Mouse (Mus musculus): ENCODE measurements at regions not wholly inside any gene's neighbourhood (a gene's known extent, or its start where the extent isn't known, plus 50 kb on each side); places are given as distances from the start of the nearest gene placed in this dataset.

GRCm38 (mm10) chr12:27499276-27499675 lies 156.9 kb upstream of the Sox11 start:
- Histone ChIP-seq H3K4me1 (peaks cover 27% of the 10 kb centered on the region), H3K36me3 (no peaks in the 10 kb centered on the region), H3K4me3 (no peak overlapping the region), H3K4me2 (replicated peaks) (no peak overlapping the region), H3K9ac (no peak overlapping the region), H3K27me3 (no peaks in the 10 kb centered on the region), H3K9me3 (no peaks in the 10 kb centered on the region), H3K27ac (no peak overlapping the region)
- ATAC-seq (ENCODE audit: low FRiP score, low read depth) = no peak
- 61% methylated on average over 2 of the region's 2 CpGs for WGBS

- Histone ChIP-seq H3K9me3 (no peaks in the 10 kb centered on the region), H3K4me2 (replicated peaks) (no peak overlapping the region), H3K9ac (no peak overlapping the region), H3K4me3 (no peak overlapping the region), H3K36me3 (no peaks in the 10 kb centered on the region), H3K4me1 (peaks cover 20% of the 10 kb centered on the region), H3K27ac (no peak overlapping the region), H3K27me3 (no peaks in the 10 kb centered on the region)
- 64% methylated on average over 6 of the region's 6 CpGs for WGBS
- ATAC-seq (ENCODE audit: low FRiP score, low read depth) = no peak
These were observed 154.6 kb upstream of the Sox11 start for GRCm38 (mm10) chr12:27496826-27497557.

DNA sequence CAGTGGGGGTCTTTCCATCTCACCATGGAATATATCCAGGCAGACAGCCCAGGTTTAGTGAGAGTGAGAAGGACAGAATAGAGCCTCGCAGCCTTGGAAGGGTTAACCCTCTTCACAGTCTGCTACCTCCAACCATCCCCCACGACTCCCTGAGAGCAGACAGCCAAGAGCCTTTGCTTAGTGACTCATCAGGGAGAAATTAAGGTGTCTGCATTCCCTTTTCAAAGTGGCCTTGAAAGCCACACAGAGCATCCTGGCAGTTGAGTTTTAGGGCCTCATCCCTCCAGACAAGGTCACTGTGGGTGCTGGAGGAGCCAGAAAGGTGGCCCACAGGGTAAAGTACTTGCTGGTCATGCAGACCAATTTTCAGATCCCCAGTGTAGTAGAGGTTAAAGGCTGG lies 149.9 kb upstream of the Sox11 start:
- Histone ChIP-seq H3K9ac (no peak overlapping the region), H3K36me3 (no peaks in the 10 kb centered on the region), H3K27ac (no peak overlapping the region), H3K4me2 (replicated peaks) (no peak overlapping the region), H3K4me1 (peaks cover 11% of the 10 kb centered on the region), H3K27me3 (no peaks in the 10 kb centered on the region), H3K4me3 (no peak overlapping the region), H3K9me3 (no peaks in the 10 kb centered on the region)
- ATAC-seq (ENCODE audit: low FRiP score, low read depth) = no peak
- 15% methylated on average over 2 of the region's 2 CpGs for WGBS

DNA sequence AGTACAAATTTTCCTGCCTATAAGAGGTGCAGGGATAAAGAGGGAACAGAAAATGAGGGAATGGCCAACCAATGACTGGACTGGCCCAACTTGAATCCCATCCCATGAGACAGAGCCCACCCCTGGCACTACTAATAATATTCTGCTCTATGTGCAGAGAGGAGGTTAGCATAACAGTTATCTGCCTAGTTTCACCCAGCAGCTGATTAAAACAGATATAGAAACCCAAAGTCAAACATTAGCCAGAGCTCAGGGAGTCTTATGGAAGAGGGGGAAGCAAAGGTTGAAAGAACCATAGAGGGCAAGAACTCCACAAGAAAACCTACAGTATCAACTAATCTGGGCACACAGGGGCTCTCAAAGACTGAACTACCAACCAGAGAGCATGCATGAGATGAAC lies 138.9 kb upstream of the Sox11 start:
- Histone ChIP-seq H3K36me3 (no peaks in the 10 kb centered on the region), H3K9ac (no peak overlapping the region), H3K27me3 (no peaks in the 10 kb centered on the region), H3K9me3 (no peaks in the 10 kb centered on the region), H3K4me2 (replicated peaks) (no peak overlapping the region), H3K4me1 (peaks cover 9% of the 10 kb centered on the region), H3K4me3 (no peak overlapping the region), H3K27ac (no peak overlapping the region)
- no peak for ATAC-seq (ENCODE audit: low FRiP score, low read depth)

- Histone ChIP-seq H3K4me1 (peaks cover 13% of the 10 kb centered on the region), H3K4me2 (replicated peaks) (no peak overlapping the region), H3K9ac (no peak overlapping the region), H3K27me3 (no peaks in the 10 kb centered on the region), H3K4me3 (no peak overlapping the region), H3K36me3 (no peaks in the 10 kb centered on the region), H3K27ac (no peak overlapping the region), H3K9me3 (no peaks in the 10 kb centered on the region)
- WGBS = 85% methylated on average over 7 of the region's 7 CpGs
- ATAC-seq (ENCODE audit: low FRiP score, low read depth) = no peak
These were observed 137.2 kb upstream of the Sox11 start for GRCm38 (mm10) chr12:27479601-27480001.

- peaks cover 43% of the 10 kb centered on the region for H3K4me1 ChIP-seq
- no peak overlapping the region for H3K4me3 ChIP-seq
- H3K9ac ChIP-seq = no peak overlapping the region
- 29% methylated on average over 4 of the region's 4 CpGs for WGBS
- no peak overlapping the region; the same call in 1 of the 2 replicates for H3K27ac ChIP-seq
- no peaks in the 10 kb centered on the region for H3K9me3 ChIP-seq
- no peaks in the 10 kb centered on the region for H3K36me3 ChIP-seq
- H3K4me2 ChIP-seq (replicated peaks) = no peak overlapping the region
- ATAC-seq (ENCODE audit: low FRiP score, low read depth) = no peak
- H3K27me3 ChIP-seq = no peaks in the 10 kb centered on the region
These were observed 132.3 kb upstream of the Sox11 start for GRCm38 (mm10) chr12:27474631-27475030.

DNA sequence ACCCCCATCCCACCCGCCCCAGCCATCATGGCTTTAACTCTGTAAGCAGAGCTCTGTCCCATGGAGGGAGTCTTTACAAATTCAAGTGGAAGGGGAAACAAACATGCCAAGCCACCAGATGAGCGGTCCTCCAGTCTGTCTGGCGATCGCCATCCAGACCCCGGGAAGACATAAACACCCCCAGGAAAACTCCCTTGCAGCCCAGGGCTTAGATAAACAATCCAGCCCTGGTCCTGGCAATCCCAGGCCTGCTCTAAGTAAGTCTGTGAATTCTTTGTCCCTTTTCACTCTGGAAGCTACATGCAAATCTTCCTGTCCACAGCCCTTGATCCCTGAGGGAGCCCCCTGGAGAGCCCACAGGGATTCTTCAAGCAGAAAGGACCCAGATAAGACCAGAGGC lies 129.2 kb upstream of the Sox11 start:
- H3K4me2 ChIP-seq (replicated peaks) = no peak overlapping the region
- H3K4me1 ChIP-seq = peaks cover 55% of the 10 kb centered on the region
- H3K36me3 ChIP-seq = no peaks in the 10 kb centered on the region
- H3K27me3 ChIP-seq = no peaks in the 10 kb centered on the region
- WGBS = 24% methylated on average over 5 of the region's 5 CpGs
- no peaks in the 10 kb centered on the region for H3K9me3 ChIP-seq
- H3K27ac ChIP-seq = no peak overlapping the region
- no peak overlapping the region for H3K9ac ChIP-seq
- no peak overlapping the region for H3K4me3 ChIP-seq
- ATAC-seq (ENCODE audit: low FRiP score, low read depth) = no peak

DNA sequence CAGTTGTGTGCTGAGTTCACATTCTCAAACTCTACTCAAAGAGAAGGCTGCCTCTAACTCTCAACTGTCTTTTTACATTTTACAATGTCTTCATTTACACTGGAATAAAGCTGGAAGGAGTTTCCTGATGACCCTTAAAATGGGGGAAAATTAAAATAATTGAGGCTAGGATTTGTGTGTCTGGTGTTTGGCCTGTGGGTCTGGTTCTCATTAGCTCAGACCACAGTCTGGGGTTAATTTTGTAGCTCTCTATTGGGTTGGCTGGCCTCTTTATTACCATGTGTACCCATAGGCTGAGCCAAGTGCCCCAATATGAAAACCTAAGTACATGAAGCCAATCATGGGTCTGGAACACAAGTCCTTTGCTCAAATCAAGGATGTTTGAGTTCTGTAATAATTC lies 128.0 kb upstream of the Sox11 start:
- no peaks in the 10 kb centered on the region for H3K9me3 ChIP-seq
- no peaks in the 10 kb centered on the region for H3K27me3 ChIP-seq
- no peak for ATAC-seq (ENCODE audit: low FRiP score, low read depth)
- no peak overlapping the region for H3K4me3 ChIP-seq
- no peaks in the 10 kb centered on the region for H3K36me3 ChIP-seq
- no peak overlapping the region for H3K4me2 ChIP-seq (replicated peaks)
- H3K4me1 ChIP-seq = peaks cover 66% of the 10 kb centered on the region
- H3K27ac ChIP-seq = no peak overlapping the region
- no peak overlapping the region for H3K9ac ChIP-seq

DNA sequence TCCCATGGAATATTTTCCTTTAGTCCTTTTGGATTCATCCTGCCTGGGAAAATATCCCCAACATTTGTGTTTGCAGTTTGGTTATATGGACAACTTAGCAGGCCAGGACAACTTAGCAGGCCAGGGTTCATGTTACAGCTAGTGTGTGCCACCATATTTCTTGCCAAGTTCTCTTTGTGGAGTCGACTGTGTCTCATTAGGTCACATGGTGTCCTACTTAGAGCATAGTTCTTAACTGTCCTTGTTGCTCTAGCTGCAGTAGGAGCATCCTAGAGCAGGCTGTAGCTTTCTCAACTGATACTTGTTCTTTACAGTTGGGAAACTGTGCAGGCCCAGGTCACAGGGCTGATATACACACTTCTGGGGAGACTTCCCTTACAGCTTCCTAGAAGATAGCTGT lies 126.4 kb upstream of the Sox11 start:
- H3K9ac ChIP-seq = no peak overlapping the region
- H3K9me3 ChIP-seq = no peaks in the 10 kb centered on the region
- H3K4me2 ChIP-seq (replicated peaks) = no peak overlapping the region
- H3K27me3 ChIP-seq = no peaks in the 10 kb centered on the region
- H3K27ac ChIP-seq = no peak overlapping the region
- no peak for ATAC-seq (ENCODE audit: low FRiP score, low read depth)
- H3K4me1 ChIP-seq = peaks cover 61% of the 10 kb centered on the region
- 24% methylated on average over 1 of the region's 1 CpGs for WGBS
- H3K36me3 ChIP-seq = no peaks in the 10 kb centered on the region
- no peak overlapping the region for H3K4me3 ChIP-seq

GRCm38 (mm10) chr12:27468141-27468540 lies 125.8 kb upstream of the Sox11 start:
- no peak for ATAC-seq (ENCODE audit: low FRiP score, low read depth)
- 85% methylated on average over 3 of the region's 3 CpGs for WGBS

GRCm38 (mm10) chr12:27465499-27466150 lies 123.3 kb upstream of the Sox11 start:
- Histone ChIP-seq H3K36me3 (no peaks in the 10 kb centered on the region), H3K4me2 (replicated peaks) (peak overlapping the region; percentile 16; the same call in 1 of the 2 replicates), H3K9me3 (no peaks in the 10 kb centered on the region), H3K4me3 (no peak overlapping the region), H3K27ac (peak overlapping the region; percentile 61; the same call in 1 of the 2 replicates), H3K4me1 (peaks cover 44% of the 10 kb centered on the region), H3K9ac (no peak overlapping the region), H3K27me3 (peaks cover 4% of the 10 kb centered on the region; the same call in 1 of the 2 replicates)
- WGBS = 6% methylated on average over 3 of the region's 3 CpGs
- ATAC-seq (ENCODE audit: low FRiP score, low read depth) = peak; percentile 94

More at GRCm38 (mm10) chr12:27468141-27468540, 125.8 kb upstream of the Sox11 start:
- Histone ChIP-seq H3K4me3 (no peak overlapping the region), H3K36me3 (no peaks in the 10 kb centered on the region), H3K9me3 (no peaks in the 10 kb centered on the region), H3K4me1 (peaks cover 59% of the 10 kb centered on the region), H3K4me2 (replicated peaks) (no peak overlapping the region), H3K9ac (no peak overlapping the region), H3K27me3 (no peaks in the 10 kb centered on the region), H3K27ac (no peak overlapping the region)

DNA sequence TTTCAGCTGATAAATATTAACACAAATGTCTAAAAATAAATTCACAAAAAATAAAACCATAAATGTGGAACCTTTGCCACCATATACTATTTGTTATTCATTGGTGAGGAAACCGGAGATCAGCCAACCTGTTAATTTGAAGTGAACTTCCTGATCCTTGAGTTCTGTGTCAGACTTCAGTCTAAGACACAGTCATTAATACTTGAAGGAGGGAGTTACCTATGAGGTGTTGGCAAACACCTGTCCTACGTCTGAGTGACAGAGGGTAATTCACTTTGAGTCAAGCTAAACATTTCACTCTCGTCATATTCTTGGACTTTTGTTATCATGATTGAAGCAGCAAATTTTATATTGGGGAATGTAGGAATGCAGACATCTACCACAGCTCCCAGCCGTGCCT lies 116.3 kb upstream of the Sox11 start:
- Histone ChIP-seq H3K4me1 (no peaks in the 10 kb centered on the region), H3K4me2 (replicated peaks) (no peak overlapping the region), H3K27me3 (peaks cover 4% of the 10 kb centered on the region; the same call in 1 of the 2 replicates), H3K4me3 (no peak overlapping the region), H3K9me3 (peaks cover 4% of the 10 kb centered on the region; the same call in 1 of the 2 replicates), H3K36me3 (no peaks in the 10 kb centered on the region), H3K9ac (no peak overlapping the region), H3K27ac (no peak overlapping the region)
- 74% methylated on average over 4 of the region's 4 CpGs for WGBS
- ATAC-seq (ENCODE audit: low FRiP score, low read depth) = no peak

All from limb, embryonic 13.5 days (tissue).